Mouse (Mus musculus) kidney, embryonic 16.5 days (tissue): ENCODE measurements around the gene Akr1b8. TPM values are rescaled to one million over a fixed set of nuclear protein-coding genes. Genes with fewer than 3 reads are reported as not detected.

Source experiments
- ATAC-seq: fragments of 200-750 bp; cut with Nextera tagmentation; 2 replicates; pipeline ENCODE4 v1.8.0; 2017; ENCODE audit warnings: moderate TSS enrichment; ENCODE audit not compliant: low FRiP score, low TSS enrichment
- H3K27ac ChIP-seq: fragments of 300-500 bp; sonication (generic); 2 replicates; pipeline ENCODE4 v1.5.1; 2014; ENCODE audit warnings: low read length
- H3K27me3 ChIP-seq: fragments of 300-500 bp; sonication (generic); 2 replicates; pipeline ENCODE4 v1.6.1; 2014; ENCODE audit warnings: low read length, control low read depth, mixed read lengths; ENCODE audit not compliant: insufficient read depth
- H3K36me3 ChIP-seq: fragments of 300-500 bp; sonication (generic); 2 replicates; pipeline ENCODE4 v1.6.1; 2014; ENCODE audit warnings: low read length, control low read depth, mixed read lengths; ENCODE audit not compliant: insufficient read depth
- H3K4me1 ChIP-seq: fragments of 300-500 bp; sonication (generic); 2 replicates; pipeline ENCODE4 v1.6.1; 2014; ENCODE audit warnings: low read length, control low read depth, mixed read lengths; ENCODE audit not compliant: insufficient read depth
- H3K4me2 ChIP-seq: fragments of 300-500 bp; sonication (generic); replicated peaks from 2 replicates; pipeline ENCODE4 v1.6.1; 2014; ENCODE audit warnings: low read depth, low read length
- H3K4me3 ChIP-seq: fragments of 300-500 bp; sonication (generic); 2 replicates; pipeline ENCODE4 v1.5.1; 2014; ENCODE audit warnings: mild to moderate bottlenecking, low read length
- H3K9ac ChIP-seq: fragments of 300-500 bp; sonication (generic); replicated peaks from 2 replicates; pipeline ENCODE4 v1.6.1; 2014; ENCODE audit warnings: low read length
- H3K9me3 ChIP-seq: fragments of 300-500 bp; sonication (generic); 2 replicates; pipeline ENCODE4 v1.6.1; 2016; ENCODE audit warnings: low read length, control low read depth
- WGBS: fragments of 180-500 bp; shearing (Covaris S2); extraction: QIAGEN DNeasy Blood & Tissue Kit; methylation state at CpG from one replicate; pipeline ENCODE4 v1.1.7; 2014; 5-methylcytosine and 5-hydroxymethylcytosine counted together
- polyA plus RNA-seq: library from polyadenylated mRNA; unstranded; fragments of >200 nt; fragmentation: Nextera tagmentation; extraction: Ambion mirVana; gene quantifications from 2 replicates; pipeline ENCODE4 v1.2.1, GENCODE M21; 2015

The Akr1b8 gene
- polyA plus RNA-seq, 1 experiment from 2014 or later = 12.7 TPM

GRCm38 (mm10) chr6:34416521-34416920, 62.6 kb downstream of the Akr1b8 start:
- Histone ChIP-seq H3K4me1 (peaks cover 6% of the 10 kb centered on the region; the same call in 1 of the 2 replicates), H3K4me3 (no peak overlapping the region), H3K27me3 (no peaks in the 10 kb centered on the region), H3K4me2 (no peak overlapping the region), H3K9me3 (no peaks in the 10 kb centered on the region), H3K36me3 (no peaks in the 10 kb centered on the region), H3K27ac (no peak overlapping the region), H3K9ac (no peak overlapping the region)
- no peak for ATAC-seq
- WGBS = 97% methylated on average over 2 of the region's 2 CpGs

Other genes starting within 250 kb of the Akr1b8 start
- gene Slc35b4, start 177.0 kb upstream of the Akr1b8 start, polyA plus RNA-seq = 81.6 and 86.0 TPM in 2 replicates
- gene Akr1b3, start 36.6 kb upstream of the Akr1b8 start, polyA plus RNA-seq = 195 and 200 TPM in 2 replicates
- 32.5 and 35.8 TPM in 2 replicates for gene Akr1b10, start 30.1 kb downstream of the Akr1b8 start, polyA plus RNA-seq
- 87.6 and 135 TPM in 2 replicates for gene Akr1b7, start 58.2 kb downstream of the Akr1b8 start, polyA plus RNA-seq
- gene Bpgm, start 122.1 kb downstream of the Akr1b8 start, polyA plus RNA-seq = 50.8 and 58.4 TPM in 2 replicates
- gene Cald1, start 244.4 kb downstream of the Akr1b8 start, polyA plus RNA-seq = 238 and 243 TPM in 2 replicates